Mouse (Mus musculus) adrenal gland (tissue): ENCODE results near the gene Slc24a2.

Experiments used
- intact Hi-C: fragments of 180-260 bp; cut with DNase I; formaldehyde crosslinking; loops from one replicate; pipeline ENCODE4 v1.15.1; 2025
- long read RNA-seq, 2 experiments: library from polyadenylated mRNA; unstranded; transcript quantifications; one replicate each; pipeline ENCODE4 v2.0.0; 2020; ENCODE audit warnings: borderline replicate concordance in 1 of 2; ENCODE audit not compliant: insufficient replicate concordance in 1 of 2

Slc24a2 gene
- long read RNA-seq, experiment 1, partial matches to known transcripts: 1 of 4 reads
- long read RNA-seq, experiment 1, other reads (novel, unspliced or antisense): 3 of 4 reads
- long read RNA-seq, experiment 2, partial matches to known transcripts: 0 of 5 reads
- long read RNA-seq, experiment 2, other reads (novel, unspliced or antisense): 5 of 5 reads

DNA sequence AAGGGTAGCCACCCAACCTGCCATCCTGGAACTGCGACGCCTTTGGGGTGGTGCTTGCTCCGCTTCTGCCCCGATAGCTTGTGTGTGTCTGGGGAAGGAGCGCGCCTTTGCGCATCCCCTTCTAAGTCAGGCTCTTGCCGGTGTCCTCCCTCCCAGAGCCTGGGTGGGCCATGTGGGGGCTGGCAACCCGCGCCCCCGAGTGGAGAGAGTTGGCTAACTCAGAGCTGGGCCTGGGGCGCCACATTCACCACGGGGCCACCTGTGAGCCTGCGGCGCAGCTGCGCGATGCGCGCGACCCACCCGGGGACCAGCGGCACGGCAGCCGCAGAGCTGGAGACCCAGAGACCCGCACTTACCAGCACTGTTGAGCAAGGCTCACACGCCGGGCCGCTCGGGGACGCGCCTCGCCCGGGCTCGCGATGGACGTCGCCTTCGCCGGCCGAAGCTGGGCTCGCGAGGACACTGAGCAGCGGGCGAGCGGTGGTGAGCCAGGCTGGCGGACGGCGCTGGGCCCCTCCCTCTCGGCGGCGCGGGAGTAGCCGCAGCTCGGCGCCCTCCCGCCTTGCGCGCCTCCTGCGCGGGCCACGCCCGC is at the start of gene Slc24a2:
TSS of gene Slc24a2 (minus strand) at position 518 of the 592 bp plus-strand sequence.
- intact Hi-C loops: no loop called here

DNA sequence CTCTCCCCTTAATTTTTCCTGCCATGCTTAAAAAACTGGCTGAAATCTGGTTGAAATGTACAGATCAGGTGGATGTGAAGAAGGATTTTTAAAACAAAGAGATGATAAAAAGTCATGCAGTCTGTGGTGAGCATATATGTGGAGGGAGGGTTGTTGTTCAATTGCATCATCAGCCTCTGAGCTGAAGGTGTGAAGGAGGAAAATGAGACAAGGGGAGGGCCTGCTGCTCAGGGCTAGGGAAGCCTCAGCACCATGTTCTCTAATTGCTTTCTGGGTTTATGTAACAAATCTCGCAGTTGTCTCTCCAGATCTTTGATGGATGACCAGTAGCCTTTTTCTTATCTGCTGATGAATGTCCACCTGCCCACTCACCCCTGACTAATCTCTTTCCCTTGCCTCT is 44.5 kb upstream of the Slc24a2 start:
- intact Hi-C loops: no loop called here

DNA sequence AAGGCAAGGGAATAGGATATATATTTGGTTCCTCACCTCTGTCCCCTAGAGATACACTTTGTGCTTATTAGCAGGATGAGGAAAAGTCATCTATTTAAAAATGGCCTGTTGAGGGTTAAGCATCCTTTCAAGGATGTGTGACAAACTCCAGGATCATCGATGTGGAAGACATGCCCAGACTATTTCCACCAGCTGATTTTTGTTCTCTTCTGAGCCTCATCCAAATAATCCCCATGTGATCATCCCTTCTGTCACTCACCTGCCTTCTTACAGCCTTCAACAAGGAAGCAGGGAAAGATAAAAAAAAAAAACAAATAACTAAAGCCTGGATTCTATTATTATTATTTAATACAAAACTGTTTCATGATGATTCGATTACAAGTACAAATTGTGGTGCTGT is 44.0 kb upstream of the Slc24a2 start:
- intact Hi-C loops: no loop called here

DNA sequence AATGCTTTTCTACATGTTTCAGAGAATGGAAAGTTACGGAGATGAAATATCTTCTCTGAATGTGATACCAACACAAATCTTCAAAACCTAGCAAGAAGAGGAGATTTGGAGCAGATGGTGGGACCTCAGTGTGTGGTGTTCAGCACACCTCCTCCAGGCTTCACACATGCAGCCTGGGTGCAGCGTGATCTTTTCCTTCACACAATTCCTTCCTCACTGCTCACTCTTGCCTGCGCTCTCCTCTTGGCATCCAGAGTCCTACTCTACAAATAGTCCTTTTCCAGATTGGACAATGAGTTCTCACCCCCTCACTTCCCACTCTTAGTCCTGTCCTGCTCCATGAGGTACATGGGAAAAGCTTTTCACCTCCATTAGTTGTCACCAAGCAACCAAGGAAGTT is 43.2 kb upstream of the Slc24a2 start:
- intact Hi-C loops: no loop called here

DNA sequence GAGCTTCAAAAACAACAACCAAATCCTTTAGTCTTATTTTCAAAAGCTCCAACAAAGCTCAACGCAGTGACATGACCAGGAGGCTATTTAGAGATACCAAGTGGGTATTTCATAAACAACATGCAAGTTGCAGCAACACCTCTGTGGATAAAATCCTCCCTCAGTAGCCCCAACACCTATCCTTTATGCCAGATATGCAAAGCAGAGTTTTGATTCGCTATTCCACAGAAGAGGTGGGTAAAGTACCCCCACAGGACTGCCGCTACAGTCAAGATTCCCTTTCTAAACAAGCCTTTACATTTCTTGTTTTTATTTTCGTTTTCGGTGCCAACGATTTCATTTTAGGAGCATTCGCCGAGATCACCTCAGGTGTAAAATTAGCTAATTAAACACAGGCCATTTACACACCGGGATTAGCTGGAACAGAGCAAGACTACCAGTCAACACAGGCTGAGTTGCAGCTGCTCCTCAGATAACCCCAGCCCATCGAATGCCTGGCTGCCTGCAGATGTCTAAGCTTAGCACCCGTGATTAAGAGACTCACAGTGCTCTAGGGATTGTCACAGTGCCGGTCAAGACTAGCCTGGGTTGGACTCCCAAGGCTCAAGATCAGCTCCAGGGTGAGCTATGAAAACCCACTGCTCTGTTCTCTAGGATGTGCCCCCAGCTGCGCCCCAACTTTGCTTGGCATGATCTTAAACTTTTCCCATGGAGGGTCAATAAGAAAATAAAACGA is 885 bp downstream of the Slc24a2 start:
- intact Hi-C loops: no loop called here

DNA sequence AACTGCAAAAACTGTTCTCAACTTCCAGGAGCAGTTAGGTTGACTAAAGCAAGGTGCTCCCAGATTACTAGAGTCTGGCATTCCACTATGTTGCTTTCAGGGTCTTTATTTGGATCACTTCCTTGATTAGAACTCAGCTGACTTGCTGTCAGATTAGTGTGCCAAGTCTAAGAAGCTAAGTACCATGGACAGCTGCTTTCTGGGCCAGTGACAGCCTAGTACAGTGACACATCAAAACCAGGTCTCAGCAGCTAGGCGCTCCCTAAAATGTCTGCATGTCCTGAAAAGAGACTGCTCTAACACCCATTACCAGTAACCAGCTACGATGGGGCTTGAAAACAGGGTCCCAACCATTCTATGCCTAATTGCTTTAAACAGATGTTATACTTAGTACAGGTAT is 8.7 kb downstream of the Slc24a2 start:
- intact Hi-C loops: no loop called here

GRCm38 (mm10) chr4:87218196-87218595 is 12.1 kb downstream of the Slc24a2 start:
- intact Hi-C loops: no loop called here

DNA sequence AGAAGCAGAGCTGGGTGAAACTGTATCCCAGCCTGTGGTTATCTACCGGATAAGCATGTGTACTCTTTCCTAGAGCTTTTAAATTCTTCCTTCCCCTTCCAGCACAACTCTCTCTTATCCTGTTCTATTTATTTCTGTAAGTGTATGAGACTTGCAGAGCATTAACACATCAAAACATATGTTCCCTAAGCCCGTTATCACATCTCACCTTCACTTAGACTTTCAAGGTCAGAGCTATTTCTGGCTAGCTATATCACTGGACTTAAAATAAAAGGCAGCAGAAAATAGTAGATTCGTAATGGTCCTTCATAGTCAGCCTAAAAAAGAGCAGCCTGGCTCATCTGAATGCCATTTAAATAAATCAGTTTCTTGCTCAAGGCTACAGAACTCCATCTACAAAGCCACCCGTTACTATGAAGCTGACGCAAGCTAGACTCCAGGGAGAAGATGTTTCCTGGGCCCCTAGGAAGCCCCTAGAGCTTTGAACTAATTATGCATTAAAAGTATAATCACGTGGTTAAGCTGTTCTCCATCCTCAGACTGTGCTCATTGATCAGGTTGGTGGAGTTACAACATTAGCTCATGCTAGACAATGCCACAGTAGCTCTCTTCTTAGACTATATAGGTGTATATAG is 18.8 kb downstream of the Slc24a2 start:
- intact Hi-C loops: no loop called here

DNA sequence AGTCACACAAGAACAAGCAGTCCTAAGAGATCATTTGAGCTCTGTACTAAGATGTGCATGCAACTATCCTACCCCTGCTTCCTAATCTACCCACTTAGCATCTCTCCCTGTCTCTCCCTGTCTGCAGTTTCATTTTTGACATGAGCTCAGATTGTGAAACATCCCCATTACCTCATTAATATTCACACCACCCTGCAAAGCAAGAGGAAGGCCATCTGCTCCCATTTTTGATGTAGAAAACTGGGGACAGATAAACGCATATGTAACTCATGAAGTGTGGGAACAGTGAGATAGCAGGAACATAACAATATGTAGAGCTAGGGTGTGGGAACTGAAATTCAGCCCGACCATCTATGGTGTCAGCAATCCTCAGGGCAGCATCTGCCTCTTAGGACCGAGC is 19.7 kb downstream of the Slc24a2 start:
- intact Hi-C loops: no loop called here

DNA sequence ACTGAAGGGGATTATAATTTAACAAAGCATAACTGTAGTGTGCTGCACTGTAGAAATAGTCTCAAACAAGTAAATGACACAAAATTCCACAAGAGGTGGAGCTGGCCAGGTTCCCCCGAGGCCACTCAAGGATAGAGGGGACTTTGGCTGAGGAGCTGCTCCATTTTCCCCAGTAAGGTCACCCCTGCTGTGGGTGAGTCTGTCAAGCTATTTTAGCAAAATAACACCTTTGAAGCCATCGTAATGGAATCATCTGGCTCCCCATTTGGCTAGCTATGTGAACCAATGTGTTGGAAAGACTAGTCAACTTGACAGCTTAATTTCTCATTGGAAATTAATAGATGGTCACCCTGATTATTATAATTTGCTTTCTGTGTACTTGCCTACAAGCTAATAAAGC is 28.2 kb downstream of the Slc24a2 start:
- intact Hi-C loops: no loop called here

GRCm38 (mm10) chr4:87201229-87201628 is 29.0 kb downstream of the Slc24a2 start:
- intact Hi-C loops: no loop called here

DNA sequence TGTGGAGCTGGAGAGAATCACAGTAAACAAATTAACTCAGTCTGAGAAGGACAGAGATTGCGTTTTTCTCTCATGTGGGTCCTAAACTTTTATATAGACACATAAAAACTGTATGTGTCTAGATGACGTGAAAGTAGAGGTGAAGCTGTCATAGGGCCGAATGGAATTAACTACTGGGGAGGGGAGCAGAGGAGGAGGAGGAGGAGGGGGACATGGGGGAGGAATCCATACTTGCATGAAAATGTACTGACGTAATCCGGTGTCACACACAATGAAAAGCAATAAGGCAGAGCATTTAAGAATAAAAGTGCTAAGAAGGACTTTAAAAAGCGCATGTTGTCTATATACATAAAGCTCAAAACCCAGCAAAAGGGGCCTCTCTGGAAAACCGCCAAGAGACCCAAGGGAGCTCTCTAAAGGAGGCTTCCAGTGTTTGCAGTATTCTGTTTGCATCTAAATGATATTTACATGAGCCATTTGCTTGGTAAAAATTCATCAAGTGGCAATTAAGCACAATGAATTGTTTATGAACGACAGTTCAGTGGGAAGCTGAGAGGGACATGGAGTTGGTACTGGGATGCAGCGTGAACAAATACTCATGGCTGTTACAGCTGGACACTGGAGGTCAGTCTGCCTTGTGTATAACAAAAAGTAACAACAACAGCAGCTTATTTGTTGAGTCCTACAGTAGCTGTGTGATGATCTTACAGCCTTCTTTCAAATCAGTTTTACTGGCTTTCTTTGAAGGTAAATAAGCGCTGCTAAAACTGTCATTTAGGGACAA is 45.9 kb downstream of the Slc24a2 start:
- intact Hi-C loops: no loop called here

DNA sequence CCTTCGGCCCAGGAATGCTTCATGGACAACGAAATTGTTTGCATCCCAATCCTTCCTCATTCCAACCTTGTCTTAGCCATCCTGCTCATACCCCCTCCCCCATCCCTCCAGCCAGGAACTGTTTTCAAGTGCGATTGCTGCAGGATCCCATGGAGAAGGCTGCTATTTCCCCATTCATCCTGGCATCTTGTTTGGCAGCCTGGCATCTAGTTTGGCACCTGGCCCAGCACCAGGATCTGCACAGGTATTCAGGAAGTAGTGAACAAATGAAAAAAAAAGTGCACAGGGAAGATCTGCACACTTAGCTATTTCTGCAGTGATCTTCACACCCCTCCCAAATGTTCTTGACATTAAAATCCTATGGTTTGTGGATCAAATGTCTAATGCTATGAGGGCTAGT is 53.2 kb downstream of the Slc24a2 start:
- intact Hi-C loops: no loop called here

DNA sequence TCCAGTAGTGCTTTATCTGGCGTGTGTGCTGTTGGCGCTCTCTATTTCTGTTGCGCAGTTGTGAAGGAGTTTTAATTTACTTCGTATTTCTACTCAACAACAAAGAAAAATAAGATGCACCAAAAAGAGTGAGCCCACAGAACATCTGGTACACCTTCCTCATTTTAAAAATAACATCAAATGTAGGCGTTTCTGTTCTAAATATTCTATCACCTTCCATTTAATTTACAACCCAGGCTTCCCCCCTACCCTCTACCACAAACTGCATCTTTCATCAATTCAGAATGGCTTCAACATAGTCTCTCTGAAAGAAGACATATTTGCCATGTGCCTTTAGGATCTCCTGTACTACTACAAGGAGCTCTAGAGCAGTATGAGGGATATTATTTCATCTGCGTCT is 66.3 kb downstream of the Slc24a2 start:
- intact Hi-C loops: no loop called here

DNA sequence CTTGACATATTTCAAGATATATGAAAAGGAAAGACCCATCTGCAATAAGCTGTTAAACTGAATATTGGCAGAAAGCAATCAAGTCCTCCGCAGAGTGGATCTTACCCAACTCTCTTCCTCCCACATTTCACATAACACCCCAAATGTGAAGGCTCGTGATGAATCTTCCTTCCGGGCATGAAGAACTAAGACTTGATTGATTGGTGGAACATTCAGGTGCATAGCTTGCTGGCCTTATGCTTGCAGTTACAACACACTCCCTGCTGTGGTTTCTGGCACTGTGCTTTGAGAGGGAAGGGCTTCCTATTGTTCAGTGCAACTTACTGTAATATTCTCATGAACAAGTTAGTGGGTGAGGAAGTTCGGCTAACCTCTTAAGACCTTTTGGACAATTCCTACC is 72.2 kb downstream of the Slc24a2 start:
- intact Hi-C loops: no loop called here

DNA sequence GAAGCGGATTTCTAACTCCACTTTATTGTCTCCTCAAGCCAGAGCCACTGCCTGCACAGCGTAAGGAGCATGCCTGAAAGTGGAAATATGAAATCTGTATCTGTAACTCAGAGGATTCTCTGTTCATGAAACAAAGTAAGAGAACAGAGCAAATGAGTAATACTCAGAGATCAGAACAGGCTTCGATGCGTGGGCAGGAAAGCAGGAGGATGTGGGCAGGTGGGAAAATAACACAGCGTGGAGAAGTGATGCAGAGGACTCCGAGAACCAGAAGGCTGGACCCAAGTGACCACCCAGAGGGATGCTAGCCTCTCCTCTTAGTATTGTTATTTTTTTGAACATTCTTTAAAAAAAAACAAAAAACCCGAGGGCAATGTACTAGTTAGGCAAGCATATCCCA is 78.3 kb downstream of the Slc24a2 start:
- intact Hi-C loops: no loop called here

- intact Hi-C loops: no loop called here
These were observed 80.7 kb downstream of the Slc24a2 start for GRCm38 (mm10) chr4:87149584-87149983.

GRCm38 (mm10) chr4:87141590-87142365 is 88.5 kb downstream of the Slc24a2 start:
- intact Hi-C loops: no loop called here

GRCm38 (mm10) chr4:87140901-87141300 is 89.4 kb downstream of the Slc24a2 start:
- intact Hi-C loops: no loop called here

GRCm38 (mm10) chr4:87132525-87132924 is 97.8 kb downstream of the Slc24a2 start:
- intact Hi-C loops: no loop called here

GRCm38 (mm10) chr4:87126756-87127155 is 103.5 kb downstream of the Slc24a2 start:
- intact Hi-C loops: no loop called here
